Mouse (Mus musculus) MEL (cell line): ENCODE measurements around the gene Gm7073.

ENCODE experiments used
- CHD1 ChIP-seq: IDR thresholded peaks from 2 replicates; pipeline ENCODE4 v1.6.1; 2012; ENCODE audit warnings: low read depth, mild to moderate bottlenecking, inconsistent platforms, low read length, improper control_type of control experiment
- CTCF ChIP-seq, 3 experiments: IDR thresholded peaks in 2 of 3; conservative IDR thresholded peaks in 1 of 3; 2 replicates each; pipeline ENCODE4 v1.5.1; 2011 to 2012; ENCODE audit warnings: low read length in 3 of 3, low read depth in 2 of 3, mild to moderate bottlenecking in 2 of 3, improper control_type of control experiment in 1 of 3, inconsistent platforms in 1 of 3, mixed read lengths in 1 of 3, moderate library complexity in 1 of 3; ENCODE audit not compliant: control insufficient read depth in 1 of 3, insufficient read depth in 1 of 3, poor library complexity in 1 of 3, severe bottlenecking in 1 of 3
- MAX ChIP-seq: IDR thresholded peaks from 2 replicates; pipeline ENCODE4 v1.6.1; 2011; ENCODE audit warnings: low read length, improper control_type of control experiment
- MYB ChIP-seq: IDR thresholded peaks from 2 replicates; pipeline ENCODE4 v1.6.1; 2011; ENCODE audit warnings: mild to moderate bottlenecking, low read depth, low read length, improper control_type of control experiment
- POLR2A ChIP-seq, 2 experiments: IDR thresholded peaks; 2 replicates each; pipeline ENCODE4 v1.6.1; 2011 to 2012; ENCODE audit warnings: low read length in 2 of 2, mild to moderate bottlenecking in 2 of 2, control low read depth in 1 of 2, improper control_type of control experiment in 1 of 2, low read depth in 1 of 2, moderate library complexity in 1 of 2; ENCODE audit not compliant: control insufficient read depth in 1 of 2, insufficient read depth in 1 of 2, poor library complexity in 1 of 2
- USF1 ChIP-seq: IDR thresholded peaks from 2 replicates; pipeline ENCODE4 v1.6.1; 2014; ENCODE audit warnings: low read depth, mild to moderate bottlenecking, inconsistent platforms, low read length, improper control_type of control experiment, moderate library complexity

- TF ChIP-seq USF1 (no peak), CHD1 (no peak), POLR2A (IDR thresholded peaks at IDR 0.05; ENCODE audit: control insufficient read depth in 1 of 2, insufficient read depth in 1 of 2, low read depth in 1 of 2, low read length in 2 of 2, poor library complexity in 1 of 2) (no peak), MAX (no peak), CTCF (IDR thresholded peaks at IDR 0.05 in 2 of 3, conservative IDR thresholded peaks at IDR 0.05 in 1 of 3; ENCODE audit: control insufficient read depth in 1 of 3, insufficient read depth in 1 of 3, low read depth in 2 of 3, low read length in 3 of 3, poor library complexity in 1 of 3, severe bottlenecking in 1 of 3) (no peak), MYB (no peak)
Measured at GRCm38 (mm10) chrX:60545444-60545843, 6.4 kb upstream of the Gm7073 start.
